Mouse (Mus musculus) ovary, postnatal 10 days (tissue): ENCODE data around the gene Tmem131.
"Not testable (repeated sequence)": the region's sequence is repeated elsewhere in the genome, so short reads cannot be mapped to it uniquely, and the experiment has no call there.

Source experiments
- DNase-seq: peaks from one replicate; pipeline ENCODE4 v3.0.0; 2022; ENCODE audit warnings: low spot score

The Tmem131 gene

GRCm38 (mm10) chr1:36915200-36915580 lies 28.3 kb downstream of the Tmem131 start:
- no peak for DNase-seq

DNA sequence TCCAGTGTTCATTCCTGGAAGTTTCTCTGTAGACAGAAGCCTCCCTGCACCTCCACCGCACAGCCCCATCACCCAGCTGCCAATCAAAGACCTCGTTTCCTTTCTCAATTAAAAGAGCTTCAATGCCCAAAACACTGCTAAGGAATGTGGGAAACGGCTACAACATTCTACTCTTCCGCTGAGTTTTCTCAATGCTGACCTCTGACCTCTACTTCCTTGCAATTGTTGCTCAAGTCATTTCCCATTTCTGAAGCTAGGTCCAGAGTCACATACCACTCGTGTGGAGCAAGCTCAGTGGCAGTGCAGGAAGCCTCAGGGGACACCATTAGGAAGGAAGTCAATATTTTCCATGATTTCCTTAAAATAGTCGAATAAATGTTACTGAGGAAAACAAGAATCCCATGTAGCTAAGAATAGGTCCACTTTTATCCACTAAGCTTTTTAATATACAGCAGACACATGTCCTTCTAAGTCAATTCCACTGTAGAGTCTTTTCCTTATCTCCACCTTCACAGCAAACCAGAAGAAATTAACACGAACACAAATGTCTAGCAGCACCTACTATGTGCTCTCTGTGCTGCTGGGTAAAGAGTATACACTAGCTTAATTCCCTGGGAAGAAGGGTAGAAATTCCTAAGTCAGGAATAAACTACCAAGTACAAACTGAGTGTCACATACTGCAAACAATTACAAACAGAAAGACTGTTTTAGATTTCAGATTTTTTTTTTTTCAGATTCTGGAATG lies 28.8 kb downstream of the Tmem131 start:
- no peak for DNase-seq

DNA sequence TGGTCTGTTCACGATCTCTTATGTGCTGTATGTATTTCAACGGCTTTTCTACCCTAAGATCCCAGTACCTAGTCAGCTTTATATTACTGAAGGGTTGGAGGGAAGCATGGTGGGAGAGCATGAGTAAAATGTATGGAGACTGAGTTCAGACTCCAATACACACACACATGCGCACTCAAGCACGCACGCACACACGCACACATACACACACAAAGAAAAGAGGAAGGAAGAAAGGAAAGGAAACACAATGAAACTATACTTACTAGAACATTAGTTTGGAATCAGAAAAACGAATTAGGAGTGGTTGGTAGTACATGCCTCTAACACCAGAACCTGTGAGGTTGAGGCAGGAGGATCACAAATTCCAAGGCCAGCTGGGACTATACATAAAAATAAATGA lies 29.7 kb downstream of the Tmem131 start:
- no peak for DNase-seq

GRCm38 (mm10) chr1:36912239-36912638 lies 31.2 kb downstream of the Tmem131 start:
- DNase-seq: no peak

DNA sequence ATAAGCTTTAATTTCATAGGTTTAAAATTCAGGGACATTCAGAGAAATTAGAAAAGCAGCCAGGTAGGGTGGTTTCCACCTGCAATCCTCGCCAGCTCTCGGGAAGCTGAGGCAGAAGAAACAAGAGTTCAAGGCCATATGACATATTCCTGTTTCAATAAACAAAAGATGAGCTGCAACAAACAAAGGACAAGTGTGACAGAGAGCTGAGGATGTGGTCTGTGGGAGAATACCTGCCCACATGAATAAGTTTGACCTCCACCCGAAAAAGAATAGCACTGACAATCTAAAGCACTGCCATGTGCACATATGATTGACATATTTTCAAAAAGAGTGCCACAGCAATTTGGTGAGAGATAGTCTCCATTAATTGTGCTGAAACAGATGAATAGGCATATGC lies 31.9 kb downstream of the Tmem131 start:
- DNase-seq: no peak

DNA sequence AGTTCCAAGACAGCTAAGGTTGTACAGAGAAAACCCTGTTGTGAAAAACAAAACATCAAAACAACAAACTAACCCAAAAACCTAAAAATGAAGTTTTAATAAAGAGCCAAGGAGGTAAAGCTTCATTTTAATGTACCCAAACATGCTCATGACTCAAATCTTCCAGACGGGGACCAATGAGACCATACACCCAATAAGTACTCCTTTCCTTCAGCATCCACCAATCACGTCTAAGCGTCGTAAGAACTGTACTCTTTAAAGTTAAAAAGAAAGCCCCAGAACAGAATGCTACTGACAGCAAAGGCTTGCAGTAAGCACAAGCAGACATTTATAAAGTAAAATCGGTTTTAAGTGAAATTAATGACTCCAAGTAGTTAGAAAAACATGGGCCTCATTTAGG lies 33.1 kb downstream of the Tmem131 start:
- DNase-seq: no peak

DNA sequence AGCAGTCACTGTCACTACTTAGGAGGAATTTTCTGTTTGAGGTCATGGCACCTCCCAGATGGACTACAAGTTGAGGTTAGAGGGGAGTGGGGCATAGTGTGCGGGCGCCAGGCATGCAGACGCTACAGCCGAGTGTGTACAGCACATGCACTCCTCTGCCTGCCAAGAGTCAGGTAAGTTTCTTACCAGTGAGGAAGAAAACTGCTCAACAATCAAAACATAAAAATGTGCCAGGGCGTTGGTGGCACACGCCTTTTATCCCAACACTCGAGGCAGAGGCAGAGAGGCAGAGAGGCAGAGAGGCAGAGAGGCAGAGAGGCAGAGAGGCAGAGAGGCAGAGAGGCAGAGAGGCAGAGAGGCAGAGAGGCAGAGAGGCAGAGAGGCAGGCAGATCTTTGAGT lies 33.5 kb downstream of the Tmem131 start:
- DNase-seq: not testable (repeated sequence)

DNA sequence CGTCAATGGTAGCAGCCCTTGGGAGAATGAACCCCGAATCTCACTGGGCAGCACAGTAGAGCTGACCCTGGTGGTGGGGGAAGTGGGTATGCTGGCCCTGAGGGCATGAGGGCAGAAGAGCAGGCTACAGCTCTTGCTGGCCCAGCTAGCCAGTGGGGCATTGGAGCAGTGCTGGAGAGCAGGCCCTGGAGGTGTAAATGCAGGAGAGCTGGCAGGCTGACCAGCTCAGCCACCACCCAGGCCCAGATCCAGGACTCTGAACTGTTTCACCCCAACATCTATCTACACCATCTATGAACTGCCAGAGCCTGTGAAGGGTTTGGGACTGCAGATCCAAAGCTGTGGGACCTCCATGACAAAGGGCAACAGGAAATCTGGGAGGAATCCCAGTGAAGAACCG lies 38.2 kb downstream of the Tmem131 start:
- DNase-seq: no peak

GRCm38 (mm10) chr1:36904489-36904888 lies 39.0 kb downstream of the Tmem131 start:
- no peak for DNase-seq

GRCm38 (mm10) chr1:36904084-36904451 lies 39.4 kb downstream of the Tmem131 start:
- no peak for DNase-seq

- DNase-seq: no peak
Observed at GRCm38 (mm10) chr1:36903376-36904083, 39.9 kb downstream of the Tmem131 start.

GRCm38 (mm10) chr1:36902533-36903315 lies 40.7 kb downstream of the Tmem131 start:
- no peak for DNase-seq

DNA sequence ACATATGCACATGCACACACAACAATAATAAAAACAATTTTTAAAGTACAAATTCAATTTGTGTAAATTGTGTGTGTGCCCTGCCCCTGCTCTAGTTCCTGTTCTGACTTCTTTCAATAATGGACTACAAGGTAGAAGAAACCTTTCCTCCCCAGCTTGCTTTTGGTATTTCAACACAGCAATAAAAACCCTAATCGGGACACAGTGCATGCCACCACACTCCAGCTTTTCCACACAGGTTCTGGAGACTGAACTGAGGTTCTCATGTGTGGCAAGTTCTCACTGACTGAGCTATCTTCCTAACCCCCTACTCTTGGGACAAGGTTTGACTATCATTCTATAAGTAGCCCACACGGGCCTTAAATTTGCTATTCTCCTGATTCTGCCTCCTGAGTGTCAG lies 43.8 kb downstream of the Tmem131 start:
- DNase-seq: no peak

DNA sequence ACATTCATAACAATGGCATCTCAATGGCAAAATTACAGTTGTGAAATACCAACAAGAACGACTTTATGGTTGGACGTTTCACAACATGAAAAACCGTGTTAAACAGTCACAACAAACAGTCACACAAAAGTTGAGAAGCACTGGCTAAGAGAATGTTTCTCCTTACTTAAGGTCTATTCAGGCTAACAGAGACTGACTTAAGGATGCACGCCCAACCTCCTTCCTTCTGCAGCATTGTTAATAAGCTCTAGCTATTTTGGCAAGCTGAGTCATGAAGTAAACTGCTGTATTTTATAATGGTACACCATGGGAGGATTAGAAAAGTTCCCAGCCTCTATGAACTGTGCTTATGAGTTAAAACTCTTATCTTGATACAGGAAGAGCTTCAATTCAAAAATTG lies 47.0 kb downstream of the Tmem131 start:
- no peak for DNase-seq

GRCm38 (mm10) chr1:36895452-36895851 lies 48.0 kb downstream of the Tmem131 start:
- no peak for DNase-seq

- DNase-seq: no peak
Observed at GRCm38 (mm10) chr1:36894136-36894535, 49.3 kb downstream of the Tmem131 start.

- not testable (repeated sequence) for DNase-seq
Observed at GRCm38 (mm10) chr1:36893720-36894119, 49.7 kb downstream of the Tmem131 start.

DNA sequence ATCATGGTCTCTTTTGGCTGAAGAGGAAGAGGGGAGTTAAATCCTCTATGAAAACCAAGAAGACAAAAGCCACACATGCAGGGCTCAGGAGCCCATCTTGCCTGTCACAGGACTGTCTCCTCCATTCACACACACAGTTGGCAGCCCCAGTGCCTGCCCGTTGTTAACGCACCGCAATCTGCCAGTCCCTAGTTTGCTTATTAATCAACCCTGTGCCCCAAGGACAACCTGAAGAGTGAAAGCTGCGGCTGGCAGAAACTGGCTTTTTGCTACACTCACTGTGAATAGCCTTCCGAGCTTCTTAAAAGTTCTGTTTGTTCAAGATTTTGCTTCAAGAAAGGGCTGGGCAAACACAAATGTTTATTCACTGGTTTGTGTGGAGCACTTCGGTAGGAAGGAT lies 50.3 kb downstream of the Tmem131 start:
- DNase-seq: no peak

DNA sequence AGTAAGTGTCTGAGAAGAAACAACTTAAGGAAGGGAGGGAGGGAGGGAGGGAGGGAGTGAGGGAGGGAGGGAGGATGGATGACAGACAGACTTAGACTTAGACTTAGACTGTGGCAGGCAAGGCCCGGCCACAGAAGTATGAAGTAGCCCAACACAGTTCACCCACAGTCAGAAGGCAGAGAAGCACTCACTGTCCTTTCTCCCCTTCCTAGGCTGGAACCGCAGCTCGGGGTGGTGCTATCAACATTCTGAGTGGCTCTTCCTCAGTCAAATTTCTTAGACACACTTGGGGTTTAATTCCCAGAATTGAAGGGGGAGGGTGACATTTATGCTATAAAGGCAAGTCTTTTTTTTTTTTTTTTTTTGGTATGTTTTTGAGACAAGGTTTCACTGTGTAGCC lies 51.0 kb downstream of the Tmem131 start:
- DNase-seq: no peak

- DNase-seq: no peak
Observed at GRCm38 (mm10) chr1:36889016-36889415, 54.5 kb downstream of the Tmem131 start.

GRCm38 (mm10) chr1:36887172-36887571 lies 56.3 kb downstream of the Tmem131 start:
- no peak for DNase-seq

GRCm38 (mm10) chr1:36886489-36886888 lies 57.0 kb downstream of the Tmem131 start:
- DNase-seq: no peak

DNA sequence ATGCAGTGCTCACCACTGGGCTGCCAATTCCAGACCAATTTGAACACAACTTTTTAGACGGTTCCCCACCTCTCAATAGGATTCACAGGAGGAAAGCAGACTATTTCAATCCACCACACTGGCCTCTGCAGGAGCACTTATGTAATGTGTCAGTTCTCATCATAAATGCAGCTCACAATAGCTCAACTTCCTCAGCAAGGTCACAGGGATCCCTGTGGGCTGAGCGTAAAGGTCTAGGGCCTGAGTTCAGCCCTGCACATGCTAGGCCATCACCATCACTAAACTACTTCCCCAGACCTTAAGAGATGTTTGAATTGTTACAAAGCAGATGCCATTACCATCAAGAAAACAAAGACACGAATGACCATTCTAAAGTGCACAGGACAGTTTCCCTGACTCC lies 58.9 kb downstream of the Tmem131 start:
- no peak for DNase-seq
